Mouse (Mus musculus): Measurements from ENCODE around the gene Trp53rkb.

The Trp53rkb gene

DNA sequence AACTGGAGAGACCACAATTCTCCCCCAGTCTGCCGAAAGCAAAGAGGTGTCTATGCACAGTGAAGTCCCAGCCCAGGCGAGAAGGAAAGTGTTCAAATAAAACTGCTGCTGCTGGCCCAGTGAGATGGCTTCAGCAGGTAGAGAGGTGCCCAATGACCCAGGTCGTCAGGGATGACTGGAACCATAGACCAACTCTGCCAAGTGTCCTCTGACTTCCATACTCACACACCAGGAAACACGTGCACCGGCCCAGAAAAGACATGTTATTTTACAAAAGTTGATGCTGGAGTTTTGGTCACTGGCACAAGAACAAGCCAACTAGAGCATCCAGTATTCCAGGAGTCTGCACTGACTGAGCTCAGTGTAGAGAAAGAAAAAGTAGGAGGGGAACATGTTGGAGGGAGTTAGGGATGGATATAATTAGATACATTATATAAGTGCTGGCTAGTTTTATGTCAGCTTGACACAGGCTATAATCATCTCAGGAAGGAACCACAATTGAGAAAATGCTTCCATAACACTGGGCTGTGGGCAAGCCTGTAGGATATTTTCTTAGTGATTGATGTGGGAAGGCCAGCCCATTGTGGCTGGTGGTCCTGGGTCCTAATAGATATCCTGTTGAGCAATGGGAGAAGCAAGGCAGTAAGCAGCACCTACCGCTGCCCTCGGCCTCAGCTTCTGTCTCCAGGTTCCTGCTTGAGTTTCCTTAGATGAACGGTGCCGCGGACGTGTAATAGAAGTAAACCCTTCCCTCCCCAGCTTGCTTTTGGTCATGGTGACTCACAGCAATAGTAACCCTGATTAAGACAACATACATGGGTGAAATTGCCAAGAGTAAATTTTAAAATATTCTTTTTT, 7.5 kb downstream of the Trp53rkb start:
- no peak for DNase-seq (ENCODE audit: low read depth, low spot score)

DNA sequence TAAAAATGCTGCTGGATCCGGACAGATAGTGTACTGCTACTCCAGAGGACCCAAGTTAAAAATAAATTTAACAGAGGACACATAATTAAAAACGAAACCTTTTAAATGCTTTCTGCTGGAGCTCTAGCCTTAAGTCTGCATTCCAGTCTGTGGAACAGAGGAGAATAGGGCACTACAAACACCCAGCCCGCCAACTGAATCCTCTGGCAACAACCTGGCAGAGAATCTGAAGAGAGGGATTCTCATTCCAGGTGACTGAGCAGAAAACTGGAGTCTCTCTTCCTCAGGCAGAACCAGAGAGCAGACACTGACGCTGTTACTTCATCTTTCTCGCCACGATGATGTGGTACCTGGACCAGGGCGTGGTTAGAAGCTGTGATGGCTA, 8.1 kb downstream of the Trp53rkb start:
- DNase-seq (ENCODE audit: low read depth, low spot score) = no peak

DNA sequence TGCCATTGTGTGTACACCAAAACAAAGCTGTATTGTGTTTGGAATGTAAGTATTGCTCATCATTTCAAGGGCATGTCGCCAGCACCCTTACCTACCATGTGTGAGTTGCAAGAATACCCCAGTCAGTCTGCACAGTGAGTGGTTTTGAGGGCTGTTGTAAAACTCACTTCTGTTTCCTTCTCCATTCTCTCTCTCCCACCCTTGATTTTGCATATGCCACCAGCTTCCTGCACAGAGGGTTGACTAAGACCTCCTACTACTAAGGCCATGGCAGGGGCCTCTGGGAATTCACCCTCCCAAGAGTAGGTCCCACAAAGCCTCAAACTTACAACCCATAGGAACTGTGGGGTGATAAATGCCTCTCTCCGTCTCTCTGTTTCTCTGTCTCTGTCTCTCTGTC, 9.1 kb downstream of the Trp53rkb start:
- no peak for DNase-seq (ENCODE audit: low read depth, low spot score)

DNA sequence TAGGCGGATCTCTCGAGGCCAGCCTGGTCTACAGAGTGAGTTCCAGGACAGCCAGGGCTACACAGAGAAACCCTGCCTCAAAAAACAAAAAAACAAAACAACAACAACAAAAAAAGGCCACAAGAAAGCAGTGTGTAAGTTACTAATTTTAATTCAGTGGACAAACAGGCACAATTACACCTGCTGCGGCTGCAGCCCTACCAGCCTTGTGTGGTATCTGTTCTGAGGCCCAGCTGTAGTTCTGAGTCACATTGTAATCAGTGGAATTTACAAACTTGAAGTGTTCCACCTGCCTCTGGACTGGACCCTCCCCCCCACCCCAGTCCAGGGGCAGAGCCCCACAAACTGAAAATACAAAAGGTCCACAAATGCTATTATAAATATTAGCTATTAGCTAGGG, 11.0 kb downstream of the Trp53rkb start:
- no peak for DNase-seq (ENCODE audit: low read depth, low spot score)

DNA sequence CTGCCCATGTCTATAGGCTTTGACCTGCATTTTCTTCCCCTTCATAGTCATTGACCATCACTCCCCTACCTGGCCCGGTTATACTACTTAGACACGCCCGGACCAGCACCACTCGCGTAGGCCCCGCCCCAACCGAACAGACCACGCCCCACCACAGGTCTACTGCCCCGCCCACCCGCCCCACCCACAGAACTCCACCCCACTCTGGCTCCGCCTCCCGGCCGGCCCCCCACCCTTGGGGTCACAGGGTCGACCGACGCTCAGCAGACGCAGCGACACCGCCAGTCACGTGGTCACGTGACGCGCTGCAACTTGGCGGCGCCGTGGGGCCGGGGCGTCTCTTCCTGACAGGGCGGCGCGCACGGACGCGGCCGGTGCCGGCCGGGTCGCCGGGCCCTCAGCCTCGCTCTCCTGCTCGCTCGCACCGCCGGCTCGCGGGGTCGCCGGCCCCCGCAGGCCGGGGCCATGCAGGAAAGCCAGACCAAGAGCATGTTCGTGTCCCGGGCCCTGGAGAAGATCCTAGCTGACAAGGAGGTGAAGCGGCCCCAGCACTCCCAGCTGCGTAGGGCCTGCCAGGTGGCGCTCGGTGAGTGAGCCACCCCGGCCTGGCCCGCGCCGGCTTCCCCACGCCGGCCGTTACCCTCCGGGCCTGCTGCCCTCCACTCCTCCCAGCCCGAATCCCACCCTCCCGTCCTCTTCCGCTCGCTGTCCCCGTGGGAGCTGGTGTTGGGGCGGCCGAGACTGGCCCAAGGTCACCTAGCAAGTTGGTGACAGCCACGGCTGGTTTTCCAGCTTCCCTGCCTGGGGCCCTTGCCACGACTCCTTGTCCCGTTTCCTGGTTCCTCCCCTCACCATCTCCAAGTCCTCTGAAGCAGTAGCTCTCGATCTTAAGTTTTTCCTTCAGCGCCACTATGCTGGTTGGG, 13.2 kb downstream of the Trp53rkb start, which contains the start of gene Arfgef2:
TSS of gene Arfgef2 (plus strand) at position 339 of the 923 bp plus-strand sequence.
- DNase-seq (ENCODE audit: low read depth, low spot score) = peak; percentile 95

DNA sequence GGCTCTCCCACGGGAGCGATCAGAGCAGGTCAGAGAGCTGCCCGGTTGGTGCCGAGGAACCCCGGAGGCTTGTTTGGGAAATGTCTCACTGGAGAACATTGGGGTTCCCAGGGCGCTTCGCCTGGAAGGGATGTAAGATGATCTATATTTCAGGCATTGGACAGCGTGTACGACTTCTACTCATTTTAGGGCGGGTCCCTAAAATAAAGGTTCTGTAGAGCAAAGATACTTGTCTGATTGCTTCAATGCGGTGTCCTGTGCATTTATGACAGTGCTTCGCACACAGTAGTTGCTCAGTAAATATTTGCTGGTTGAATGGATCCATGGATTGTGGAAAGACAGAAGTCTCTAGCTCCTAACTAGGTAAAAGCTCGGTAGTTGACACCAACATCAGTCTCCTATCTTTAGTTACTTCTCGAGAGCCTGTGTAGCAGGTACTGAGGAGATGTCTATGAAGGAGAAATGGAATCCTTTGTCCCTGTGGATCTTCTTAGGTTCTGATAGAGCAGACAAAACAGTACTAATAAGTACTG, 13.9 kb downstream of the Trp53rkb start:
- DNase-seq (ENCODE audit: low read depth, low spot score) = no peak

DNA sequence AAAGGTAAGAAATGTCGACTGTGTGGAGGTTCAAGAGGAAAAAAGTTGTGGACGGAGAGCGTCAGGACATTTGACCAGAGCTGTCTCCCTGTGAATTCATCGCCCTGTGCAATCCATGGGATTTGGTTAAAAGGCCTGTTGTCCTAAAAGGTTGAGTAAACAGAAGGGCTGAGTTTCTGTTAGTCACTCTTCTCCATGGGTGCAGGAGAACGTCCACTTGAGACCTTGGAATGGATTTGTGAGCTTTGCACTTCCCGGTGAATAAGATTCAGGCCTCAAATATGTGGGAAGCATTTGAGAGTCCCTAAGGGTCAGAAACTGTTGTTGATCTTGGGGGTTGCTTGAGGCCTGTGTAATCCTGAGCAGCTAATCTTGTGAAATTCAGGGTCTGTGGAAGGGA, 14.5 kb downstream of the Trp53rkb start:
- DNase-seq (ENCODE audit: low read depth, low spot score) = no peak

DNA sequence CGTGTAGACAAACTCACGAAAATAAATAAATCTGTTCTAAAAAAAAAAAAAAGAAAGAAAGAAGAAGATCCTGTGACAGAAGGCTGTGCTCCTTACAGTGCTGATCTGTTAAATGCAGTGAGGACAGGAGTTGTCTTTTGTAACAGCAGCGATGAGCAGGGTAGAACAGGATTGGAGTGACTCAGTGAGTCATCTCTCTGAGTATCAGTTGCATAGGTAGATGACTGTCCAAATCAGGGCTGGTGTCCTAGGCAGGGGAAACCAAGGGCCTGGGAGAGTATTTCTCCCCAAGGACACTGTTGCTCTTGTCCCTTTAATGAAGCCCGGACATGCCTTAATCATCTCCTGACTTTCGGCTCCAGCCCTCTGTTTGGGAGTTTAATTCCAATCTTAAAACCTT, 17.2 kb downstream of the Trp53rkb start:
- DNase-seq (ENCODE audit: low read depth, low spot score) = no peak

DNA sequence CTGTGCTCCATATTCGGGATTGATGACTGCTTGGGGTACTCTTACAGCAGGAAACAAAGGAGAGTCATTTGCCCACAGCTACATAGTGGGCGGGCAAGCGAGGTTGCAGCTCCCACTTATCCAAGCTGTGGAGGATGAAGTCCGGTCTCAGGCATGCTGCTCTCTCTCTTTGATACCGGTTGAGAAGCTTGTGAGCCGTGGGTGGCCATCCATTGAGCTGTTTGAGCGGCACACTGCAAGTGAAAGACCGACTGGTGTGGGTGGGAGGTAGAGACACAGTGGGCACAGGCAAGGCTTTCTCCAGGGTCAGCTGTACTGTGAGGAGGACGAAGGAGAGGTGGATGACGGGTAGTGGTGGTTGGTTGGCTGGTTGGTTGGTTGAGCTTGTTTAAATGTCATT, 18.5 kb downstream of the Trp53rkb start:
- DNase-seq (ENCODE audit: low read depth, low spot score) = no peak

DNA sequence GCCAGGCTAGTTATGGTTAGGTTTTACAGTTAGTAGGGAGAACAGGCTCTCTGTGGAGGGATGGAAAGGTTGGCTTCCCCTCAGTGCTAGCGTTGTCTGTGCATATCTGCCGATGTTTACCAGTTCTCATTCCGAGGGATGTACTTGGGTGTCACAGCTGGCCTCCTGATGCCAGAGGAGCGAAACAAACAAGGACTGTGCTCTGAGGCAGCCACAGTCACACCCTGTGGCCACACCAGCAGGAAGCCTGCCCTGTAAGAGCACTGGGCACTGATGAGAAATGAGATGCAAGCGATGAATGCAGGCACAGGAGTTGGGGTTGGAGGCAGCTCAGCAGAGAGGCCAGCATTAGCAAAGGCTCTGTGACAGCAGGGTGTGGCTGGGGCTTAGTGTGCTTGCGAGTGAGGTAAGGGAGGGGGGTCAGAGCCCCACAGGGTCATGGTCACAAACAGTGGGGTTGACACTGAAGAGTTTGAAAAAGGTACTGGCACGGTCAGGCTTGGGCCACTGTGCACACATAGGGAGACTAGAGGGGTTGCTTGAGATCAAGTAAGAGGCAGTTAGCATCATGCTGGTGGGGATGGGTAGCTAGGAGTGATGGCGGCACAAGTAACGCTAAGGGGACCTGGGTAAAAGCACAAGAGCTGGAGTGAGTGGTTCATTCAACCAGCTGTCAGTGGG, 26.3 kb downstream of the Trp53rkb start:
- no peak for DNase-seq (ENCODE audit: low read depth, low spot score)

DNA sequence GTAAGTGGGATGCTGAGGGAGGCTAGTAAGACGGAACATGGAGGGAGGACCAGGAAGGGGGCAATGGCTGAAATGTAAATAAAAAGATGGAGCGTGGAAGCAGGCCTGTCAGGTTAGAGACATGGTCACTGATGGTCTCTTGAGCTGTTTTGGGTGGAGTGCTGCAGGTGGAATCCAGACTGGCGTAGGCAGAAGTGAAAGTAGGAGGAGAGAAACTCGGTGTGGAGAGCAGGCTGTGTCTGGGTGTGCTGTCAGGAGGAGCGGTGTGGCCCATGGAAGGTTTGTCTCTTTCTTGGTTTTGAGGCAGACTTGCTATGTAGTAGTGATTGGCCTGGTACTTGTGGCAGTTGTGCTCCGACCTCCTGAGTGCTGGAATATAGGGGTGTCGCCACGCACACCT, 27.5 kb downstream of the Trp53rkb start:
- DNase-seq (ENCODE audit: low read depth, low spot score) = no peak

DNA sequence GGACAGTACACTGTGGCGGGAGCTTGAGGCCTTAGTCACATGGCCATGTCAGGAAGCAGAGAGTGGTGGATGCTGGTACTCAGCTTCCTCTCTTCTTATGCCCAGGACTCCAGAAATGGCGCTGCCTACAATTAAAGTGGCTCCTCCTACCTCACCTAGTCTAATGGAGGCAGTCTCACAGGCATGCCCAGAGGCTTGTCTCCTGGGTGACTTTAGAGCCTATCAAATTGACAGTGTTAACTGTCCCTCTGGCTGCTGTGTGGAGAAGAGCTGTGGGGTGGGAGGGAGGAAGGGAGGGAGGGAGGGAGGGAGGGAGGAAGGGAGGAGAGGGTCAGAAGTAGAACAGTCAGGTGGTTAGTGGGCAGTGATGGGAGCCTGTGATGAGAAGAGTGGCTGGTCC, 28.5 kb downstream of the Trp53rkb start:
- DNase-seq (ENCODE audit: low read depth, low spot score) = no peak

DNA sequence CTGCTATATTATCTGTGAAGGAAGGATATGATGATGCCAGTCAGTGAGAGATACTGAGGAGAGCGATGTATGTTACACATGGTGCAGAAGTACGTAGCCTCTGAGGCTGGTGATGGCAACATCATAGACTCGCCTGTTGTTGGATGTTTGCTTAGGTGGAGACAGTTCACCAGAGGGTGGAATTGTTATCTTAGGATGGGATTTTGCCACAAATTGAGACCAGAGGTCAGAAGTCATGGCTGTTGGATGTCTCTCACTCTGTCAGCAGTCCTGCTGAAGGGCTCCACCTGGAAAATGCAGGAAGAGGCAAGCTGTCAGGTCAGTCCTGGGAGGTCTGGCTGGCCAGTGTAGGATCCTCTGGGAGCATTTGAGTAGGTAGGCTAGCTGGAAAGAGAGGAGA, 29.1 kb downstream of the Trp53rkb start:
- DNase-seq (ENCODE audit: low read depth, low spot score) = no peak

DNA sequence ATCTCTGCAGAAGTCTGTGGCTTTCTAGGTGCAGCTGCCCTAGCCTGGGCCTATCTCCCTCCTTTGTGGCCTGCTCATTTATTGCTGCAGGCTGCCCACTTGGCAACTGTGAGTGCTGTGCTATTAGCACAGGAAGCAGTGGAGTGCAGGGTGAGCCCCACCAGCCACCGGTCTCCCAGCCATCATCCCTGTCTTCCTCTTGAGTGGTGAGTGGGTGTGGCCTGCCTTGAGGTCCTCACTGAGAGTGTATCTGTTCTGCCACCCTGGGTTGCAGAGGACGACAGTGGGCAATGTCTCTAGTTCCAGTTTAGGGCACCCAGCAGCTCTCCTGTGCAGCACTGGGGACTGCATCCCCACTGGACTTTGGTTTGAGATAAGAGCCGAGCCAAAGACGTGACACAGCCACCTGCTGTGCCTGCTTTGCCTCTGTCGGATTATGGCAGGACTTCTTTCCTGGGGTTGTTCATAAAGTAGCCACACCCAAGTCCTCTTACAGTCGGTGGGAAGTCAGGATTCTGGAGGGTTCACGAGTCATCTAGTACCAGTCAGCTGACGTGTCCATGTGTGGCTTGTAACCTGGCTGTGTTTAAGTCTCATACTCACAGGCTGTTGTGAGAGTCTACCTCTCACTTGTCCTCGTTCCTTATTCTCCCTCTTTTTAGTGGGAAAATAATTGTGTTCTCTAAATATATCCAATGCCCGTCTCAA, 29.9 kb downstream of the Trp53rkb start:
- no peak for DNase-seq (ENCODE audit: low read depth, low spot score)

DNA sequence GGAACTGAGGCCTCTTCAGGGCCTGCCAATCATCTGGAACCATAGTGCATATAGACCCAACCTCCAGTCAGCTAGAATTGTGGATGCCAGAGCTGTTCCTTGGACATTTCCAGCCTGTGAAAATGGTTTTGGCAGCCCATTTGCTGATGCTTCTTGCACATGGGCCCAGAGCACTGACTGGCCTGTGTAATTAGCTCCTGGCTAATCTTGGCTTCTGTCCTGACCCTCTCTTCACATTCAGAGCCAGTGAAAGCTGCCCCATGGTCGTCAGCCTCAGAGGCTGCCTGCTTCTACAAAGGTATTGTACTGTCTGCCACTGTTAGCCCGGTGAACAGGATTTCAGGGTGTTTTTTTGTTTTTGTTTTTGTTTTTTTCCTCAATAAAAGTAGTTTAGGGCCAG, 30.6 kb downstream of the Trp53rkb start:
- DNase-seq (ENCODE audit: low read depth, low spot score) = no peak

DNA sequence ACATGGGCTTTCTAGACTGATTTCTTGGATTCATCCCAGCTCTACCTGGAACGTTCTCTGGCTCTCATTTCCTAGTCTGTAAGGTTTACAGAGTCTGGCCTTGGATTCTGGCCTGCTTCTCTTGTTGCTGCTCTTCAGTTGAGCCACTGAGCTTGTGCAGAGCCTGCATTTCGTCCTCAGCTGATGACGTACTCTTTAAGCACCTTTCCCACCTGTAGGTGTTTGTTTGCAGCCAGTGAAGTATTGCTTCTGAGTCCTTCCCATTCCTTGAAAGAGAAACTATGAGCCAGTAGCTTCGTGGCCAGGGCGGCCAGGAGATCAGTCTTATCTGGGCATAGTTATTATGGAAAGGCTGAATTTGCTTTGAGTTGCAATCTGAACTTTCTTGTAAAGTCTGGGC, 32.1 kb downstream of the Trp53rkb start:
- DNase-seq (ENCODE audit: low read depth, low spot score) = no peak

DNA sequence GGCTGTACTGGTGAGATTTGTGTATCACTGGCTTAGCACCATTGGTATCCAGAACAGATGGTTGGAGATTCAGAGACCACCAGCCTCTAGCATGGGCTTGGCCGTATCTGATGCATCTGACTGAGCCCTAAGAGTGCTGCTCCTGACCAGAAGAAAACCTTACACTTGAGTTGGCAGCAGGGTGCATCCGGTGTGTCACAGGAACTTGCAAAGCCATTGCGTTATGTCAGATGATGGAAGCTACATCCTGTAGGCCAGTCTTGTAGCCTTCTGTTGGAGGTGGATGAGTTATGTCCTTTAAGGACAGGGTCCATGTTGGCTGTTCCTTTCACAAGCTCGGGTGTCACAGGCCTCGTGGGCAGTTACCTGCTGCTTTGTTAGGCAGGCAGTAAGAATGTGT, 32.7 kb downstream of the Trp53rkb start:
- no peak for DNase-seq (ENCODE audit: low read depth, low spot score)

DNA sequence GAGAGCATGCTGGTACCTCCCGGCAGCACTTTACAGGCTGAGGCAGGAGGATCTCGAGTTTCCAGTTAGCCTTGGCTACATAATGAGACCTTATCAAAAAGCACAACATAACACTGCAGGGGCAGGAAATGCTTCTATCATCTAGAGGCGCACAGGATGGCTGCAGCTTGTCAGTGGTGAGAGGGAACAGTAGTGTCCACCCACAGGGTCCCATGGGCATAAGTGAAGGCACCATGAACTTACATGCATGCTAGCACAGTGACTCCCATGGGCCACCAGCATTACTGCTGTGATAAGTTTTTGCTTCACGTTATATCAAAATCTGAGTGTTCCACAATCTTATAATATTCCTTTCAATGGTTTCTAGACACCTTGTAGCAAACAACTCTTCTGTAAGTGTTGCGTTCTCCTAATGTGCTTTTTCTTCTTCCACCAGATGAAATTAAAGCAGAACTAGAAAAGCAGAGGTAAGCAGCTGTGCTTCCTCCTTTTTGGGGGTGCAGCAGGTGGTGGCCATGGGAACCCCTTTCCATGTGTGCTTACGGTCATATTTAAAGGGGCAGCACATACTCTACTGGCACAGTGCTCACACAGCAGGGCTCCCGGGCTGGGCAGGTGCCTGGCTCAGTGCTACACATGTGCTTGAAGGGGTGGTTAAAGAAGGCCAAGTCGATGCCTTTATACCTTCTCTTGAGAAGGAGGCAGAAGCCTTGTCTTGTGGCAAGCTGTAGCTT, 34.3 kb downstream of the Trp53rkb start:
- no peak for DNase-seq (ENCODE audit: low read depth, low spot score)

DNA sequence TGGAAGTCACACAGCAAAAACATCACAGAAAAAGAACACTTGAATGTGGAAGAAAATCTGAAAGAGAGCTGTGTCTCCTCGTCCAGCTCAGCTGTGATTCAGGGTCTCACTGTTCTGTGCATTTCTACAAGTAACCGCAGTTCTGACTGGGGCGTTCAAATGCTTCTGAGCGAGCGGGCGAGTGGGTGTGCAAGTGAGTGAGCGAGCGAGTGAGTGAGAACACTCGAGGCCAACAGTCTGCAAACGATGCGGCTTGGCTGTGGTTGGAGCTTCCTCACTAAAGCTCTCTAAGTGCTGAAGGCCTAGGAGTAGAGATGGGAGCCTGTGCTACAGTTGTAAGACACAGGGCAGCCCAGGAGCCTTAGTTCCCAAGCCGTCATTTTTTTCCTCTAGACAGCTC, 36.0 kb downstream of the Trp53rkb start:
- no peak for DNase-seq (ENCODE audit: low read depth, low spot score)

DNA sequence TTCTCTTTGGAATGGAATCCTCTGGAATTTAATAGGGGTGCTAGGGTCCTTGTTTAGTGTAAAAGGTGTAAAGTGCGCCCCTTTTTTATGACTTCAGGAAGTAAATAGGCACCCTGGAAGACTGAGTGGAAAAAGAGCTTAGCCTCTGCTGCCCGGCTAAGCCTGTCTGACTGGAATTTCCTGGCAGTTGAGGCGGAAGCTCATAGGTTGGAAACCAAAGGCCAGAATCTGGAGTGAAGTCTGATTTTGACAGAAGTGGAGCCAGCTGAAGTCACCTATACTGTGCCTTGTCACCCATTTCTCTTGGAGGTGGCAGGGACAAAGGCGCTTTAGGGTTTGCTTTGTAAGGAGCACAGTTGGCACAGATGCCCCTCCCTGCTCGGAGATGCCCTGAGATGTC, 38.0 kb downstream of the Trp53rkb start:
- no peak for DNase-seq (ENCODE audit: low read depth, low spot score)

DNA sequence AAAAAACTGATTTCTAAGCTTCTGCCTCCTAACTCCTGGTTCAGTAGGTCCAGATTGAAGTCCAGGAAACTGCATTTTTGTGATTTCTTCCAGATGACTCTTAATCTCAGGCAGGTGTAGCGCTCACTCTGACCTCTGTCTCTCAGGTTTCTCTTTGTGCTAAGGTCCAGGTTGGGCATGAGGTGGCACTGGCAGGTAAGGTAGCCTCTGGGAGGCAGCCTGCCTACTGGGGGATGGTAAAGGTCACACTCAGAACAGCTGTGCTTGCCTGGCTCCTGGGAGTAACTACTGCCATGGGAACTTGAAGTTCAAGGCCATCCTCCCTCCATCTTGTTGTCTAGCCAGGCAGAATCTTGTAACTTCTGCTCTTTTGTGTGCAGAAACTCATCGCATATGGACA, 41.8 kb downstream of the Trp53rkb start:
- DNase-seq (ENCODE audit: low read depth, low spot score) = no peak

Data from skeletal muscle tissue, adult 2 months (tissue).